Mouse (Mus musculus) CH12F3 (cell line): Measurements from ENCODE around the gene Clca3a2.
"Not testable (repeated sequence)": the region's sequence is repeated elsewhere in the genome, so short reads cannot be mapped to it uniquely, and the experiment has no call there.

Experiments used
- in situ Hi-C: fragments of 300-500 bp; cut with MboI; formaldehyde crosslinking; loops from 2 replicates; pipeline ENCODE4 v1.14.3; 2020; ENCODE audit warnings: low sequenced_read_pairs

The Clca3a2 gene

GRCm38 (mm10) chr3:144749062-144749963 lies 70.0 kb downstream of the Clca3a2 start:
- in situ Hi-C loops = not testable (repeated sequence)

DNA sequence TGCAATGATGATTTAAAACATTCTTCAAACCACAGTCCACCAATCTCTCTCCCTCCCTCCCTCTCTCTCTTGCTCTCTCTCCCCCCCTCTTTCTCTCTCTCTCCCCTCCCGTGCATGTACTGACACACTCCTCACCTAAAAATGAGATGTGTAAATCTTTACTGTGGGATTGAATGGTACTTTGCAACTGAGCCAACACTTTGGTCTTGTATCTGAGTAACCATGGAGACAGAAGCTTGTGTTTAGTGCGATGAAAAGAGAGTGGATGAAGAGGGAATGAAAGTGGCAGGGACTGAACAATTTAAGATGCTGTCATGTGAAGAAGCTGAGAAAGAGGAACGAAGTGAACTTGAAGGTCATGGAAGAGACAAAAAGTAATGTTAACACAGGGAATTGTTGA lies 71.6 kb downstream of the Clca3a2 start:
- in situ Hi-C loops = not testable (repeated sequence)
